Mouse (Mus musculus): ENCODE data around the gene Ppp6r3. TPM values are rescaled to one million over a fixed set of nuclear protein-coding genes. Genes with fewer than 3 reads are reported as not detected.

Ppp6r3 gene
- polyA plus RNA-seq, 1 experiment, result 46.7 TPM

DNA sequence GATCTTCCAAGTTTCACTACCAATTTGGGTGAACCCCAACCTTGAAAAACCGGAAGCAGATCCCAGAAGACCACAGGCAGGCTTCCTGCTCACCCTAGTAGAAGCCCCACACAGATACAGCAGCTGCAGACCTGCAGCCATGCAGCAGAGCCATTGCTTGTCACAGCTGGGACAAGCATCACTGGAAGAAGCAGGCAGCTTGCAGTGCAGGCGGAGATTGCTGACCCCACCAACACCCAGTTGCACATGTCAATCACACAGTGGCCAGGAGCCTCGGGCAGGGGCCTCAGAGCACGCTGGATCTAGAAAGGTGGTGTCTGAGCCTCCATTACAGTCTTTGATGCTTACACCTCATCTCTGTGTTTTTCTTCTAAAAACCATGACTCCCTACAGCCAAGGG is 141.4 kb downstream of the Ppp6r3 start:
- no peak for DNase-seq (ENCODE audit: low spot score)

GRCm38 (mm10) chr19:3431969-3432368 is 143.6 kb downstream of the Ppp6r3 start:
- no peak for DNase-seq (ENCODE audit: low spot score)

DNA sequence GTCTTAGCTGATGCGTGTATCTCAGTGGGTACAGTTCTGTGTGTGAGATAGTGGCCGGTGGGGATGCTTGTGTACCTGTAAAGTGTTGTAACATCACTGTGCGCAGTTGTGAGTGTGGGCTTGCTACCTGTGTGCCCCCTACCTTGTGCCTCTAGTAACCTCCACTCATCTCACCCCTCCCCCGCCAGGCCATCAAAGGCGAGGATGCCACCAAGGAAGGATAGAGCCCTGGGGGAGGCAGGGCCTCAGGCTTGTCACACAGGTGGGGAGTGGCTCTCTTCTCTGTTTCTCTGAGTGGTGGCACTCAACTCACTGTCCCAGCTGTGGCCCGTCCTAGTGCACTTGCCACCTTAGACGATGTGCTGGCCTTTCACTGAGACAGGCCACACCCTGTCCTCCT is 144.5 kb downstream of the Ppp6r3 start:
- no peak for DNase-seq (ENCODE audit: low spot score)

GRCm38 (mm10) chr19:3429156-3429816 is 146.3 kb downstream of the Ppp6r3 start:
- no peak for DNase-seq (ENCODE audit: low spot score)

DNA sequence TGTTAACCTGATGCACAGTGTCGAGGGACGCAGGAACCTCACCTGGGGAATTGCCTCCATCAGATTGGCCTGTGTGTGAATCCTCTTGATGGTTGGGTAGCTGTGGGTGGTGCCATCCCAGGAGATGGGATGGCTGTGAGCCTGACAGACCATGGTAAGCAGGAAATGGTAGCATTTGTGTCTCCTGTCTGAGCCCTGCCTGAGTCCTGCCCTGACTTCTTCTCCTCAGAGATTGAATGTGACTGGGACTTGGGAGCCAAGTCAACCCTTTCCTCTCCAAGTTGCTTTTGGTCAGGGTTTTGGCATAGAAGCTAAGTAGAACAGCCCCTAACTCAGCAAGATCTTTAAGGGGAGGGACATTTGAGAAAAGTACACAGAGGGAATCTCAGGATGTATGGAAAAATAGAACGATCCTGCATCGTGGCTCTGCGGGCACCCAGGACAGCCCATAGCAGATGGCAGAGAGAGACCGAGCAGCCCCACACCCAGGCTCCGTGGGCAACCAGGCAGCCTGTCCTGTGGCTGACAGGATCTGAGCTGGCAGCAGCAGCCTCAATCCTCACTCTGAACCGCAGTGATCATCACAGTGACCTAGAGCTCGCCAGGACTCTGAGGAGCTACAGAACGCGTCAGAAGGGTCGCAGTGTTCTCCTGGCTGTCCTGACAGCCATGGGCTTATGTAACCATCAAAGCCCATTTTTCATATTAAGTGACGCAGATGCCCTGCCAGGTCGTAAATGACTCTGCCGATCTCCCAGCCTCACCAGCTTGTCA is 147.3 kb downstream of the Ppp6r3 start:
- no peak for DNase-seq (ENCODE audit: low spot score)

GRCm38 (mm10) chr19:3424214-3424613 is 151.3 kb downstream of the Ppp6r3 start:
- DNase-seq (ENCODE audit: low spot score), result no peak

DNA sequence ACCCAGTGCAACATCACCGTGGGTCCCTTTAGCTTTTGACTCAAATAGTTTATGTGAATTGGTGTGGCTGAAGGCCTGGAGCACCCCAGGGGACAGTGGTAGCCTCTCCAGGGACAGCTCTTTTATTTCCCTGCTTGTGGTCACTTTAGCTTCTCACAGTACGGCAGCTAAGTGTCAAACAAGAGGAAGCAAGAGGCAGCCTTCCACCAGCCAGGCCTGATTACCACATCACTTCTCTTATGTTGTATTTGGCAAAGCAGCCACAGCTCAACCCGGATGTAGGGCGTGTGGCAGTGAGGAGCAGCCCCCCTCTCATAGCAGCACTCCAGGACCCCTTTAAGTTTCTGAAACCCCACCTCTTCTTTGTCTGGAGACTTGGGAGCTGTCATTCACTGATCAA is 152.6 kb downstream of the Ppp6r3 start:
- no peak for DNase-seq (ENCODE audit: low spot score)

DNA sequence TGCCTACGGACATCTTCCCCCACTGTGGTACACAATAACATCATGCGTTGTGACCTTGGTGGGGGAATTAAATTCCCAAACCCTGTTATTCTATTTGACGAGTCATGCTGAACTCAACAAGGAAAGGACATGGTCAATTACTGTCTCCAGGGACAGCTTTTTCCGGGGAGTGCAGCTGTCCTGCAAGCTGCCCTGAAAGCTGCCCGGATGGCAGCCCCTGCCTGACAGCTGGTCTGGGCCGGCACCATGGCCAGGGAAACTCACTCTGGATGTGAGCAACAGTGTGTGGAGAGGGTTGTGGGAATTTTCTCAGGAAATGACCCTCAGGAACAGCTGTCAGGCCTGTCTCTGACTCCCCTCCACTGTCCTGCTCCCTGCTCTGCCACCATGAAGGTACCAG is 153.1 kb downstream of the Ppp6r3 start:
- DNase-seq (ENCODE audit: low spot score), result no peak

DNA sequence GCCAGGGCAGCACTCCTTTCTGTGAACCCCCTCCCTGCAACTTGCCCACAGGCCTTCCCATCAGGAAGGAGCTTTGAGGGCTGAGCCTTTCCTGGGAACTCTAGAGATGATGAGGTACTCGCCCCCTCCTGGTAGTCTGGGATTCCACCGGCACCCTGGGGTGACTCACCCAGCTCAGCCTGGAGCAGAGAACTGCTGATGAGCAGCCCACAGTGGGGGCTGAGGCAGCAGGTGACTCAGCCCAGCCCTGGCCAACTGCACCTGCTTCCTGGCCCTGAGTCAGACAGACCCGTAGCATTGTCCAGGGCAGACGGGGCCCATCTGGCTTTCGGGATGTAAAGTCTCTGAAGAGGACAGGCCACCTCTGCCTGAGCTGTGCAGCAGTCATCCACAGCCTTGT is 156.3 kb downstream of the Ppp6r3 start:
- DNase-seq (ENCODE audit: low spot score), result no peak

DNA sequence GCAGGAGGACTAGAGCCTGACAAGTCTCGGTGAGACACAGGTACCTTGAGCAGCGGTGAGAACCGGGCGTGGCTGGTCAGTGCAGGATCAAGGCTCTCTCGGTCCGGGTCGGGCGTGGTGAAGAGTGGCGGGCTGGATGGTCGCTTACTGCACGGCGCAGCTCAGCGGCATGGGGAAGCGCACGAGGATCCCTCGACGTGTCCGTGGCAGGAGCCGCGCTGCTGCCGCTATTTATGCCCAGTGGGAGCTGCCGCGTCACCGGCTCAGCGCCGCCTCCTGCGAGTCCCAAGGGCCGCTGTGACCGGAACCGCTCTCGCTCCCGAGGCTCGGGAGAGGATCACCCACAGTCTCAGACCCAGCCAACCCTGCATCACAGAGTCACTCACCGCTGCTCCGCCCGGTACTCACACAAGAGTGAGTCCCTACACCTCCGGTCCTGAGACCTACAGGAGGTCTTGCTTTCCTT is 161.2 kb downstream of the Ppp6r3 start, which contains the start of gene Gal:
Gal (minus strand) TSS at position 277 of the 466 bp plus-strand sequence.
- no peak for DNase-seq (ENCODE audit: low spot score)

GRCm38 (mm10) chr19:3405531-3406281 is 169.8 kb downstream of the Ppp6r3 start:
- DNase-seq (ENCODE audit: low spot score), result no peak

Other genes with a start within 250 kb of the Ppp6r3 start
- gene Tesmin, start 186.9 kb downstream of the Ppp6r3 start, polyA plus RNA-seq (2012; rRNA removed), result 0.15 and 0.17 TPM in 2 replicates
- 0.08 TPM in 1 of 2 replicates, not detected in the other for gene Gal, start 161.2 kb downstream of the Ppp6r3 start, polyA plus RNA-seq (2012; rRNA removed)
- 7.3 and 18.1 TPM in 2 replicates for gene Lrp5, start 110.8 kb upstream of the Ppp6r3 start, polyA plus RNA-seq (2012; rRNA removed)
- 41.8 and 42.9 TPM in 2 replicates for gene 1810055G02Rik, start 132.5 kb upstream of the Ppp6r3 start, polyA plus RNA-seq (2012; rRNA removed)
- gene Kmt5b, start 191.7 kb upstream of the Ppp6r3 start, polyA plus RNA-seq (2012; rRNA removed), result 25.6 and 28.7 TPM in 2 replicates